Mouse (Mus musculus): ENCODE measurements at regions not wholly inside any gene's neighbourhood (a gene's known extent, or its start where the extent isn't known, plus 50 kb on each side); places are given as distances from the start of the nearest gene placed in this dataset.

DNA sequence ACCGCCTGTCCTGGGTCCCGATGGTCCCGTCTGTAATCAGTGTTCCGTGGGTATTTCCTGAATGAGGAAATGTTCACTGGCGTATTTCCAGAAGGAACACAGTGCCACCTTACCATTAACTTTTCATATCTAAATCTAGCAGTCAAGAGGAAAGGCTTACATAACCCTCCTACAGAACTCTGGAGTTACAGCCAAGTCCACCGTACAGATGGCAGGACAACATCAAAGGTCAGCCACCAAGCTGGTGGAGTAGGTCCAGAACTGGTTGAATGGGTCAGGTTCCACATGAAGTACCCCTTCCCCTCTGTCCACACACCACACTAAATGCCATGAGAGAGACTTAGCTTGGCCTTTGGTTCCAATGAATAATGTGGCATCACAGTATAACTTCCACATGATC, 139.7 kb downstream of the Barhl2 start:
- TF ChIP-seq CTCF (IDR thresholded peaks at IDR 0.05; ENCODE audit: insufficient read depth, low read depth, low read length) (no peak), POLR2A (IDR thresholded peaks at IDR 0.05; ENCODE audit: insufficient read depth, low read depth, low read length) (no peak)
